Mouse (Mus musculus): ENCODE measurements around the gene Lin7c. TPM values are rescaled to one million over a fixed set of nuclear protein-coding genes. Genes with fewer than 3 reads are reported as not detected.
A peak's percentile ranks its signal among the peaks of the same experiment; 100 is the strongest.

Gene Lin7c
- polyA plus RNA-seq, 1 experiment from 2014 or later, result 126 TPM

DNA sequence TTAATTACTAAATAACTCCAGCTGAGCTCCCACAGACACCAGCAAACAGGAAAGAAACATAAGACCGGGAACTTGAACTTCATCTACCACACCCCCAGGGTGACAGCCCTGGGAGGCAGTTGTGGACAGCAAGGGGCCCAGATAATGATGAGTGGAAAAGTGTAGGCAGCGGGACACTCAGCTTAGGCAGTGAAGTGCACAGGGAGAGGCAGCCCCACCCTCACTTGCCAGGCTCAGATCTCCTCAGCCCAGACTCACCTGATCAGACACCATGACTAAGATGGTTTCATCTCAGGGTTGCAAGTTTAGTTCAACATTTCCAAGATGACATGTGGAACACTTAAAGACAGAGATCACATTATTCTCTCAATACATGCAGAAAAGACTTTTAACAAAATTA, 18.5 kb downstream of the Lin7c start:
- no peak overlapping the region for H3K4me2 ChIP-seq (ENCODE audit: low read depth, low read length, severe bottlenecking)
- DNase-seq (ENCODE audit: low spot score) (no peak), ATAC-seq (replicated peaks; ENCODE audit: low FRiP score) (no peak)
- H3K27me3 ChIP-seq (ENCODE audit: control insufficient read depth, insufficient read depth, low read length), result no peaks in the 10 kb centered on the region
- H3K9me3 ChIP-seq (ENCODE audit: control insufficient read depth, low read length), result no peaks in the 10 kb centered on the region; the same call in 1 of the 2 replicates
- H3K4me3 ChIP-seq (ENCODE audit: low read depth, low read length), result no peak overlapping the region
- H3K27ac ChIP-seq (ENCODE audit: low read depth, low read length), result no peak overlapping the region
- H3K9ac ChIP-seq (ENCODE audit: low read length), result no peak overlapping the region
- no peaks in the 10 kb centered on the region for H3K4me1 ChIP-seq (replicated peaks; ENCODE audit: control insufficient read depth, insufficient read depth, low read length)
- H3K36me3 ChIP-seq (ENCODE audit: control insufficient read depth, insufficient read depth, low read length), result no peaks in the 10 kb centered on the region
- WGBS, result 76% methylated on average over 2 of the region's 2 CpGs

DNA sequence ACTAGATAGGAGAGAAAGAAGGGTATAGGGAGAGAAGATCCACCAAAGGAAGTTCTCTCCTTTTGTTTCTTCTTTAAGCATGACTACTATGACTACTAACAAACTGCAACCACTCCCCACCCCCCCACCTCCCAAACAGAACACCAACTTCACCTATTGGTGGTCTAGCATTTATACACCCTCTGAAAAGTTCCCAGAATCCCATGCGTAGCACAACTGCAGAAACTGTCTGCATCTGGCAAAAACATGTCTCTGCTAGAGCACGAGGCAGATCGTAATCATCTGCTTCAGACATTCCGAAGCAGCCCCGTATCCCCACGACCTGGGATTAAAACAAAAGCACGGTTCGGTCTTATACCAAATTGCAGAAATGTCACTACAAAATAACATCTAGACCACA, 21.6 kb downstream of the Lin7c start:
- no peaks in the 10 kb centered on the region for H3K27me3 ChIP-seq (ENCODE audit: control insufficient read depth, insufficient read depth, low read length)
- DNase-seq (ENCODE audit: low spot score) (no peak), ATAC-seq (replicated peaks; ENCODE audit: low FRiP score) (no peak)
- 93% methylated on average over 8 of the region's 8 CpGs for WGBS
- H3K4me3 ChIP-seq (ENCODE audit: low read depth, low read length), result no peak overlapping the region
- no peaks in the 10 kb centered on the region; the same call in 1 of the 2 replicates for H3K4me1 ChIP-seq (replicated peaks; ENCODE audit: control insufficient read depth, insufficient read depth, low read length)
- H3K9ac ChIP-seq (ENCODE audit: low read length), result no peak overlapping the region
- no peaks in the 10 kb centered on the region; the same call in 1 of the 2 replicates for H3K9me3 ChIP-seq (ENCODE audit: control insufficient read depth, low read length)
- H3K36me3 ChIP-seq (ENCODE audit: control insufficient read depth, insufficient read depth, low read length), result no peaks in the 10 kb centered on the region
- H3K4me2 ChIP-seq (ENCODE audit: low read depth, low read length, severe bottlenecking), result no peak overlapping the region
- no peak overlapping the region for H3K27ac ChIP-seq (ENCODE audit: low read depth, low read length)

DNA sequence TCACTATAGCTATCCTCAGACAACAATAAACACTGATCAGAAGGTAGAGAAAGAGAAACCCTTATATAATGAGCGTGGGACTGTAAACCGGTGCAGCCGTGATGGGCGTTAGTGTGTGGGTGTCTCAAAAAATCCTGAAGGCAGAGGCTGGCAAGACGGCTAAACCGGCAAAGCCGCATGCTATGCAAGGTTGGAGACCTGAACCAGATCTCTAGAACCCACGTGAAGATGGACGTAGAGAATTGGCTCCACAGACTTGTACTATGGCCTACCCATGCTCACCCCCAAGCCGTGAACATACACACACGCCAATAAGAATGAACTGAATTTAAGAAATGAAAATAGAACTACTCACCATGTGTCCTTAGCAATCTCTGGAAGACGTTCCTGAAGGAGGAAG, 22.1 kb downstream of the Lin7c start:
- ATAC-seq (replicated peaks; ENCODE audit: low FRiP score), result no peak
- DNase-seq (ENCODE audit: low spot score), result no peak
- H3K36me3 ChIP-seq (ENCODE audit: control insufficient read depth, insufficient read depth, low read length), result no peaks in the 10 kb centered on the region
- 85% methylated on average over 12 of the region's 12 CpGs for WGBS
- H3K9me3 ChIP-seq (ENCODE audit: control insufficient read depth, low read length), result no peaks in the 10 kb centered on the region; the same call in 1 of the 2 replicates
- no peak overlapping the region for H3K4me2 ChIP-seq (ENCODE audit: low read depth, low read length, severe bottlenecking)
- no peaks in the 10 kb centered on the region for H3K27me3 ChIP-seq (ENCODE audit: control insufficient read depth, insufficient read depth, low read length)
- no peak overlapping the region for H3K9ac ChIP-seq (ENCODE audit: low read length)
- no peak overlapping the region for H3K27ac ChIP-seq (ENCODE audit: low read depth, low read length)
- no peak overlapping the region for H3K4me3 ChIP-seq (ENCODE audit: low read depth, low read length)
- no peaks in the 10 kb centered on the region; the same call in 1 of the 2 replicates for H3K4me1 ChIP-seq (replicated peaks; ENCODE audit: control insufficient read depth, insufficient read depth, low read length)

DNA sequence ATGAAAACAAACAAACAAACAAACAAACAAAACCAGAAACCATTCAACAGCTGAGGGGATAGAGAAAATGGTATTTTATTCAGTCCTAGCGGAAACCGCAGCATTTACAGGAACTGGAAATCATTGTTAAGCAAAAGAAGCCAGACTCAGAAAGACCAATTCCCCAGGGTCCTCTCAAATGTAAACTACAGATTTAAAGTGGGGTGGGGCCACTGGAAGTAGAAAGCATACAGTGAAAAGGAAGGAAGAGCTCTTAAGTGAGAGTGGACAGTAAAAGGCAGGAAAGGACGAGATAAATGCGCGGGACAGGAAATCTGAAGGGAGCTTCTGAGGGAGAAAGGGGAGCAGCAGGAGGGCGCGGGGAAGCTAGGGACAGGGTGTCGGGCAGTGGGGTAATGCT, 22.6 kb downstream of the Lin7c start:
- peaks cover under 1% of the 10 kb centered on the region; the same call in 1 of the 2 replicates for H3K4me1 ChIP-seq (replicated peaks; ENCODE audit: control insufficient read depth, insufficient read depth, low read length)
- H3K36me3 ChIP-seq (ENCODE audit: control insufficient read depth, insufficient read depth, low read length), result no peaks in the 10 kb centered on the region
- H3K27me3 ChIP-seq (ENCODE audit: control insufficient read depth, insufficient read depth, low read length), result no peaks in the 10 kb centered on the region
- no peak overlapping the region for H3K9ac ChIP-seq (ENCODE audit: low read length)
- no peak overlapping the region for H3K4me3 ChIP-seq (ENCODE audit: low read depth, low read length)
- H3K27ac ChIP-seq (ENCODE audit: low read depth, low read length), result no peak overlapping the region
- H3K4me2 ChIP-seq (ENCODE audit: low read depth, low read length, severe bottlenecking), result no peak overlapping the region
- DNase-seq (ENCODE audit: low spot score) (no peak), ATAC-seq (replicated peaks; ENCODE audit: low FRiP score) (no peak)
- no peaks in the 10 kb centered on the region; the same call in 1 of the 2 replicates for H3K9me3 ChIP-seq (ENCODE audit: control insufficient read depth, low read length)
- 74% methylated on average over 8 of the region's 8 CpGs for WGBS

DNA sequence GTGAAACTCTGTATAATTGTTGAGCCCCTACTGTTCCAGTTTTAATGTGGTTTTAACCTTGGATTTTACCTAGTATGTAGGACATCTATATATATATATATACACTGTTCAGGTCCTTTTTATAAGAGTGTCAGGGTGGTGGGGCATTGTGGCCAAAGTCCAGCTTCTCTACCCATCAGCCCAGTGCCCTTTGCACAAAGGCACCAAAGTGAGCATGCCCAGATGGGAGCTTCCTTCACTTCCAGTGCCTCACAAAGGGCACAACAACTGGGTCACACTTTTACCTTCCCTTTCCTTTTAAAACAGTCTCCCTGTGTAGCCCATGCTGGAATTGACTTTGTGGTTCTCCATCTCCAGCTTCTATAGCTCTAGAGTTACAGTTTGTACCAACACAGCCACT, 23.9 kb downstream of the Lin7c start:
- no peaks in the 10 kb centered on the region; the same call in 1 of the 2 replicates for H3K9me3 ChIP-seq (ENCODE audit: control insufficient read depth, low read length)
- H3K9ac ChIP-seq (ENCODE audit: low read length), result no peak overlapping the region
- no peak overlapping the region for H3K4me3 ChIP-seq (ENCODE audit: low read depth, low read length)
- H3K27ac ChIP-seq (ENCODE audit: low read depth, low read length), result no peak overlapping the region
- no peaks in the 10 kb centered on the region for H3K36me3 ChIP-seq (ENCODE audit: control insufficient read depth, insufficient read depth, low read length)
- ATAC-seq (replicated peaks; ENCODE audit: low FRiP score) (no peak), DNase-seq (ENCODE audit: low spot score) (no peak)
- peaks cover 6% of the 10 kb centered on the region for H3K27me3 ChIP-seq (ENCODE audit: control insufficient read depth, insufficient read depth, low read length)
- H3K4me1 ChIP-seq (replicated peaks; ENCODE audit: control insufficient read depth, insufficient read depth, low read length), result peaks cover 6% of the 10 kb centered on the region; the same call in 1 of the 2 replicates
- no peak overlapping the region for H3K4me2 ChIP-seq (ENCODE audit: low read depth, low read length, severe bottlenecking)

DNA sequence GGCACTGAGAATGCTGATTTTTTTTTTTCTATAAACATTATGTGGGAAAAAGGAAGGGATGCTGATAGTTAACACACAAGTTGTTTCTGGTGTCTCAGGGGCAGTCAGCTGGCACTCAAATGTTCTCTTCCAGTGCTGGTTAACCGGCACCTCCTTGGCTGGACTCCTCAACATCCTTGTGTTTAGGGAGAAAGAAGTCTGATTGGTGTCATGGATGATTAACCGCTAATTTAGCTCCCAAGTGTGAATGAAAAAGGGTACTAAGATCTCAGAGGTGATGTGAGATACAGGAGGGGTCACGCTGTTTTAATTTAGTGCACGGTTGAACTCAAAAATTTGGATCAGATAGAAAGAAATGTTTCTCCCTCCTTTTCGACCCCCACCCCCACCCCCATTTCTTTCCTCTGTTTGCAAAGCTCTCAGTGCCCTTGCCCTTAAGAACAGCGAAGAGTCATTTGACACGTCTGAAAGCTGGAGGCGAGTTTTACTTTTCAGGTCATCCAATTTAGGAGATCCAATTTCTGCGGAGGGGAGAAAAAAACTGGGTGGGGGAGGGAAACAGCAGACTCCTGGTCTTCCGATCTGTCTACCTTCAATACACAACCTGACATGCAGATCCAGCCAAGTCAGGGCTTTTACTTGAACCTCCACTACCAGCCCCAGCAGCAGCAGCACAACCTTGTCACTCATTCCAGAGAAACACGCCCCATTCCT, 26.3 kb downstream of the Lin7c start:
- Histone ChIP-seq H3K4me1 (replicated peaks; ENCODE audit: control insufficient read depth, insufficient read depth, low read length) (peaks cover 6% of the 10 kb centered on the region; the same call in 1 of the 2 replicates), H3K36me3 (ENCODE audit: control insufficient read depth, insufficient read depth, low read length) (no peaks in the 10 kb centered on the region), H3K27me3 (ENCODE audit: control insufficient read depth, insufficient read depth, low read length) (peaks cover 13% of the 10 kb centered on the region), H3K9ac (ENCODE audit: low read length) (no peak overlapping the region), H3K27ac (ENCODE audit: low read depth, low read length) (no peak overlapping the region), H3K9me3 (ENCODE audit: control insufficient read depth, low read length) (no peaks in the 10 kb centered on the region), H3K4me3 (ENCODE audit: low read depth, low read length) (peak overlapping the region; percentile 73; the same call in 1 of the 2 replicates), H3K4me2 (ENCODE audit: low read depth, low read length, severe bottlenecking) (peak overlapping the region; percentile 88; the same call in 1 of the 2 replicates)
- DNase-seq (ENCODE audit: low spot score), result no peak
- ATAC-seq (replicated peaks; ENCODE audit: low FRiP score), result no peak
- under 1% methylated on average over 11 of the region's 11 CpGs for WGBS

DNA sequence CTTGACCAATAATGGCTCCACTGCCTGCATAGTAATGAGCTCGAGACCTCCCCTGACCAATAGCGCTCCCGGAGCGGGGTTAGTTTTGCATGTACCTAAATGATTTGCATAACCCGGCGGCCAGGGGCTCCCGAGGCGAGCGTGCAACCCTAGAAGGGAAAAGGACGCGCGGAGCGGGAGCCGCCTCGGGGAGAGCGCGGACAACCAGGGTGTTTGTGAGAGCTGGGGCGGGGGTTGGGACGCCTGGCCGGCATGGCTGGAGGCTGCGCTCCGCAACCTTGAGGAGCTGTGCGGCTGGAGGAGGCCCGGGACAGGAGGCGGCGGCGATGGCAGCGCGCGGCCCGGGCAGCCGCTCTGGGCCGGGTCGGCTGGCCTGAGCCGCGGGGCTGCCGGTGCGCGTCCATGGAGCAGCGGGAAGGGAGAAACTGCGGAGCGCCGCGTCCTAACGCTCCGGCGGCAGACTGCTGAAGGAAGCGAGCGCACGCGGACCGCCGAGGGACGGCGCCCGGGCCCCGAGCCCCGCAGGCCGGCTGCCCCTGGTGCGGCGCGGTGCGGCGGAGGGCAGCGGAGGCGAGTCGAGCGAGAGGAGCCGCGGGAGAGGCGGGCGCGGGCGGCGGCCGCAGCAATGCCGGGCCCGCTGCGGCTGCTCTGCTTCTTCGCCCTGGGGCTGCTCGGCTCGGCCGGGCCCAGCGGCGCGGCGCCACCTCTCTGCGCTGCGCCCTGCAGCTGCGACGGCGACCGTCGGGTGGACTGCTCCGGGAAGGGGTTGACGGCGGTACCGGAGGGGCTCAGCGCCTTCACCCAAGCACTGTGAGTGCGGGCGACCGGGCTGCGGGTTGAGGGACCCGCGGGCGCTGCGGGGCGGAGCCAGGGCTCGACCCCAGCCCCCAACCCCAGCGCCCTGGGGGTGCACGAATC, 27.1 kb downstream of the Lin7c start, which contains the start of gene Lgr4:
TSS of gene Lgr4 (plus strand) at position 152 of the 918 bp plus-strand sequence.
- ATAC-seq (replicated peaks; ENCODE audit: low FRiP score), result peak; percentile 98
- H3K9ac ChIP-seq (ENCODE audit: low read length), result peak within 1 kb of the TSS; percentile 82
- peak within 1 kb of the TSS; percentile 88 for H3K4me2 ChIP-seq (ENCODE audit: low read depth, low read length, severe bottlenecking)
- H3K9me3 ChIP-seq (ENCODE audit: control insufficient read depth, low read length), result no peaks in the 10 kb centered on the region
- peak within 1 kb of the TSS; percentile 73 for H3K4me3 ChIP-seq (ENCODE audit: low read depth, low read length)
- H3K36me3 ChIP-seq (ENCODE audit: control insufficient read depth, insufficient read depth, low read length), result no peaks in the 10 kb centered on the region
- under 1% methylated on average over 106 of the region's 111 CpGs for WGBS
- peaks cover 13% of the 10 kb centered on the region for H3K27me3 ChIP-seq (ENCODE audit: control insufficient read depth, insufficient read depth, low read length)
- peaks cover 6% of the 10 kb centered on the region; the same call in 1 of the 2 replicates for H3K4me1 ChIP-seq (replicated peaks; ENCODE audit: control insufficient read depth, insufficient read depth, low read length)
- peak; percentile 97 for DNase-seq (ENCODE audit: low spot score)
- peak within 1 kb of the TSS; percentile 90 for H3K27ac ChIP-seq (ENCODE audit: low read depth, low read length)

DNA sequence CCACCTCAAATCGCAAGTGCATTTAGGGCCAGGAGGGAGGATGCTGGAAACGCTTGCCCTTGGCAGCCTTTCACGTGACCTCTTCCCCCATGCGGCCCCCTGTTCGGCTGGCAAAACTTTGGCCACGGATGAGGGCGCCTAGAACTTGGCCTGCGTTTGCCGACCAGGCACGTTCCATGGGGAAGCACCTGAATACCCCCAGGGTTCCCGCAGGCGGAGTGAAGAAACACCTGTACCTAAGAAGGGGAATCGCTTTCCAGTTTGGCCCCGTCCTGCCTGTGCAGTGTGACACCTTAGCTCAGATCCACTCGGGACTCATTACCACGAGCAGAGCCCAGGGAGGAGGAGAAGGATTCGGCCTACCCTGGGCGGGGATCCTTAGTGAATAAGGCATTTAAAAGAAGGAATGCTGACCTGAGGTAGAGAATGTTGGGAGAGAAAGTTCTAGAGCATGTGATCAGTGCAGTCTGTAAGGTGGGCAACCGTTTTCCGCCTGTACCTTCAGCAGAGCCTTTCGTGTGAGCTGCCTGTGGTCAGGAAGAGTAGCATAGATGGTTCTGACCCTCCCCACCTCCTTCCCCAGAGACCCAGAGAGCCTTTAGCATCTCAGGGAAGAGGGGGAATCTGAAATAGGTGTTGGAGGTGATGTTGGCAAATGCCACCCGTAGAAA, 28.1 kb downstream of the Lin7c start:
- no peak for ATAC-seq (replicated peaks; ENCODE audit: low FRiP score)
- Histone ChIP-seq H3K4me2 (ENCODE audit: low read depth, low read length, severe bottlenecking) (peak overlapping the region; percentile 88), H3K9me3 (ENCODE audit: control insufficient read depth, low read length) (no peaks in the 10 kb centered on the region), H3K36me3 (ENCODE audit: control insufficient read depth, insufficient read depth, low read length) (no peaks in the 10 kb centered on the region), H3K27me3 (ENCODE audit: control insufficient read depth, insufficient read depth, low read length) (peaks cover 13% of the 10 kb centered on the region), H3K4me3 (ENCODE audit: low read depth, low read length) (peak overlapping the region; percentile 73), H3K9ac (ENCODE audit: low read length) (peak overlapping the region; percentile 82), H3K27ac (ENCODE audit: low read depth, low read length) (no peak overlapping the region), H3K4me1 (replicated peaks; ENCODE audit: control insufficient read depth, insufficient read depth, low read length) (peaks cover 6% of the 10 kb centered on the region; the same call in 1 of the 2 replicates)
- peak; percentile 62 for DNase-seq (ENCODE audit: low spot score)
- WGBS, result 8% methylated on average over 22 of the region's 22 CpGs
